Mouse (Mus musculus) erythroblast, embryonic 14.5 days (primary cell): ENCODE results near the gene AC124502.3.

Experiments used
- GATA1 ChIP-seq: IDR thresholded peaks from 2 replicates; pipeline ENCODE4 v1.6.1; 2012; ENCODE audit warnings: low read length, inconsistent platforms, mixed read lengths
- TAL1 ChIP-seq: IDR thresholded peaks from 3 replicates; pipeline ENCODE4 v1.6.1; 2012; ENCODE audit warnings: low read length, inconsistent platforms, mixed read lengths

DNA sequence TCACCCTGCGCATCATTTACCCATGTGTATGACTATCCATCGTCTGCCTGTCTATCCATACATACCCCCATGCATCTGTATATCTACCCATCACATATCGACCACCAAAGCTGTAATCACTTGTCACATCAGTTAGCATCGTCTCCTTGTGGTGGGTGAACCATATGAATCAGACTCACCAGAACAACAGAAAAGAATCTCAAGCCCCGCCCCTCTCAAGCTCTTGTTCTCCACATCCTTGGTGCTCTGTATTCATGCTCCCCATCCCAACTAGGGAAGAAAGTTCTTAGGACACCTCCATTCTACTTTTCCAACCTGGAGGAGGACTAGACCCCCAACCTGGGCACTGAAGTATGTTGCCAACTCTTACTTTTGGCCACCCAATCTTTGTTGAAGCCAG is 23.4 kb downstream of the AC124502.3 start:
- TF ChIP-seq GATA1 (no peak), TAL1 (no peak)
